Mouse (Mus musculus) gastrocnemius, adult 18-20 months (tissue): ENCODE results near the gene Nudcd3. TPM values are rescaled to one million over a fixed set of nuclear protein-coding genes. Genes with fewer than 3 reads are reported as not detected.
"Not testable (repeated sequence)": the region's sequence is repeated elsewhere in the genome, so short reads cannot be mapped to it uniquely, and the experiment has no call there.

Experiments used
- DNase-seq: peaks from one replicate; pipeline ENCODE4 v3.0.0; 2021; ENCODE audit warnings: low spot score
- total RNA-seq, 2 experiments: library from RNA; stranded (reverse); gene quantifications; 2 replicates each; pipeline ENCODE4 v1.2.3; 2021

Gene Nudcd3
- total RNA-seq, 2 experiments from 2014 or later: 65.0 to 70.0 TPM

- no peak for DNase-seq
Measured at GRCm38 (mm10) chr11:6130578-6130977, 69.6 kb downstream of the Nudcd3 start.

DNA sequence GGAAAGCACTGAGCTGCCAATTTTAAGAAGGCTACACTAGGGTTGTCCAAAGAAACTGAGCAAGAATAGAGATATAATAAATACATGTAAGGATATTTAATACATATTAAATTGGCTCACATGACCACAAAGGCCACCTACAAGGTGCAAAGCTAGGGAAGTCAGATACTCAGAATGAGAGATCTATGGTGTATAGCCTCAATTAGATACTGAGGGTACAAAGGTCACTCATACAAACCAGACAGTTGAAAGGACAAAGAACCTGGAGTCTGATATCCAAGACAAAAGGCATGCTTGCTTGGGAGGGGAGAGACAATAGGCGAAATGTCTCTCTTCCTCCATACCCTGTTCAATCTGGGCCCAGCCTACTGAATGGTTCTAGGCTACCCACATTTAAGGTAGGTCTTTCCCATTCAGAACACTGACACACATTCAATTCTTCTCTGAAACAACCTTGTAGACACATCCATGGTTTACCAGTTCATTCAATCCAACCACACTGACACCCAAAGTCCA lies 76.6 kb downstream of the Nudcd3 start:
- DNase-seq: no peak

GRCm38 (mm10) chr11:6122631-6123030 lies 77.6 kb downstream of the Nudcd3 start:
- no peak for DNase-seq

DNA sequence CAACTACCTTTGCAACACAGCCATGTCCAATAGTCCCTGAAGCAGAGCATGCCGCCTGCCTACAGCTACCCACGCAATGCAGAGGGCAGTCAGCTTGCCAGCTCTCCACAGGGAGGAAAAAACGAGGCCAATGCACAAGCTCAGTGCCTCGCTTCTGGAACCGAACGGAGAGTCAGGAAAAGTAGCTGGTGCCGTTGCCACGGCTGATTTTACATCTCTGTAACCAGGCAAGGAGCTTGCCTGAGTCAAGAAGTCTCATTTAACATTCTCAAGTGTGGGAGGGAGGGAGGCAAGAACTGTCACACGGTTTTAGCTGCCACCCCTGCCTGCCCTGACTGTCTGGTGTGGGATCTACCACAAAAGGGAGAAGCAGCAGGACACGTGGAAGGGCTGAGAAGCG lies 79.6 kb downstream of the Nudcd3 start:
- no peak for DNase-seq

DNA sequence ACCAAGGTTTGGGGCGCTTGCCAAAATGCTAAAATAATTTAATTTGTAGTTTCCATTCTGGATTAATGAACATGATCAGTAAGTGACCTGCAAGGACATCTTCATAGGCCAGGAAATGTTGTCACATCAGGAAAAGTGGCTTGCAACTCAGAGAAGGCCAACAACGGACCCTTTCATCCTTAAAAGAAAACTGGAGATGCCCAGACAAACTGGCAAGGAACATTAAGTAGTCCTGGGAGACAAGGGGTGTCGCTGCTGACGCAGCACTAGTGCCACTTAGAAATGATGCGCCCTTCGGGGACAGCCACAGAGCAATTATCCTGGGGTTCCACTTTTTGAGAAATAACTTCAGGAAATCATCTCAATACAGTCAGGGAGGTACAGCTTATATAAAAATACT lies 80.2 kb downstream of the Nudcd3 start:
- no peak for DNase-seq

GRCm38 (mm10) chr11:6119312-6119711 lies 80.9 kb downstream of the Nudcd3 start:
- no peak for DNase-seq

DNA sequence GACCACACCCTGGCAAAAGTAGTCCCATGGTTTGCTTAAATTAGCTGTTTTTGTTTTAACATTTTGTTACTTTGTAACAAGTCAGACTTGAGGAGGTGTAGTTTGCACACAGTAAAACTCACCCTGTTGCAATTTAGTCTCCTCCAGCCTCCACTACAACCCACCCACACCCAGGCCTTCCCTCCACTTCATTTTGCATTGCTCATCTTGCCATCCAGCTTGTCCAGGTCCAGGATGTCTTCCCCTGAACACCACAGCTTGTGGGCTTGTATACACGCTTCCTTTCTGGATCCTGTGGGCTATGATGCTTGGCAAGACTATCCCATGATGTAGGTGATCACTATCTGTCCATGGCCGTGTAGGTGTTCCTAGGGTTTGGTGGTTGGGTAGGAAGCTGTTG lies 82.3 kb downstream of the Nudcd3 start:
- no peak for DNase-seq

GRCm38 (mm10) chr11:6111734-6112484 lies 88.3 kb downstream of the Nudcd3 start:
- DNase-seq: no peak

DNA sequence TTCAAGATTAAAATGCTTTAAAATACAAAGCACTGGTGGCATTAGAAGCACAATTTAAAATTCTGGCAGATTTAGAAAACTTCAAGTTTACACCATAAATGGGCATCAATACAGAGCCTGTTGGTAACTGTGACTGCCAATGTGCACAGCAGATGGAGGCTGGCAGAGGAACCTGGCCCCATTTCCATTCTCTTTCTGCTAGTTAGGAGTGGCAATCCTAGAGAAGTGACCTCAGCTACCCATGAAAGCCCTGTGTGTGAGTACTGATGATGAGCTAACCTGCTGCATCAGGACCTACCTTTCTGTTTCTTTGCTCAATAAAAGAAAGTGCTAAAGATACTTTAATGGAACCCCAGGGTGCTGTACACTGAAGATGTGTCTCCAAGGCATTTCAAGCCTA lies 90.2 kb downstream of the Nudcd3 start:
- DNase-seq: no peak

- DNase-seq: no peak
Measured at GRCm38 (mm10) chr11:6108296-6108695, 91.9 kb downstream of the Nudcd3 start.

GRCm38 (mm10) chr11:6107722-6108121 lies 92.5 kb downstream of the Nudcd3 start:
- no peak for DNase-seq

GRCm38 (mm10) chr11:6104734-6105133 lies 95.5 kb downstream of the Nudcd3 start:
- no peak for DNase-seq

DNA sequence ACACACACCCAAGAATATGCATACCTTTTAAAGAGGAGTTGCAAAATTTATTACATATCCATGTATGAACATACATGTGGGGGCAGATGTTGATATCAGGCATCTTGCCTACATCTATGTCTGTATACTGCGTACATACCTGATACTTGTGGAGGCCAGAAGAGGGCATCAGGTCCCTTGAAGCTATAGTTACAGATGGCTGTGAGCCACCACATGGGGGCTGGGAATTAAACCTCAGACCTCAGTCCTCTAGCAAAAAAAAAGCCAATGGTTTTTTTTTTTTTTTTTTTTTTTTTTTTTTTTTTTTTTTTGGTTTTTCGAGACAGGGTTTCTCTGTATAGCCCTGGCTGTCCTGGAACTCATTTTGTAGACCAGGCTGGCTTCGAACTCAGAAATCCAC lies 103.6 kb downstream of the Nudcd3 start:
- not testable (repeated sequence) for DNase-seq

DNA sequence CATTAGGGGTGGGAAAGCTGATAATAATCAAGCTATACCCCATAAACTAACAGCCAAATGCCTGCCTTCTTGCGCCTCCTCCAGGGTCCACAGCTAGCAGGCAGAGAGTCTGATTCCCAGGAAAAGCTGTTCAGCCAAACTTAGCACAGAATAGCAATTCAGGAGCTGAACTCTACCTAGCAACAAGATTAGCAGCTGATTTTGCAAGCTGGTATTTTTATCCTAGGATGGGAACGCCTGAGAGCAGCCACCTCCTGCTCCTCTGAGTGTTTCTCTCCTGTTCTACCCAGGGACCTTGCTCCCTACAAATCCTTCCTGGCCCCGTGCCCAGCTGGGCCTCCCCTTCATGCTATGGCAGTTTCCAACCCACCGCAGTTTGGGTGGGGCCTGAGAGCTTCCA lies 113.2 kb downstream of the Nudcd3 start:
- no peak for DNase-seq

- no peak for DNase-seq
Measured at GRCm38 (mm10) chr11:6078737-6079136, 121.5 kb downstream of the Nudcd3 start.

DNA sequence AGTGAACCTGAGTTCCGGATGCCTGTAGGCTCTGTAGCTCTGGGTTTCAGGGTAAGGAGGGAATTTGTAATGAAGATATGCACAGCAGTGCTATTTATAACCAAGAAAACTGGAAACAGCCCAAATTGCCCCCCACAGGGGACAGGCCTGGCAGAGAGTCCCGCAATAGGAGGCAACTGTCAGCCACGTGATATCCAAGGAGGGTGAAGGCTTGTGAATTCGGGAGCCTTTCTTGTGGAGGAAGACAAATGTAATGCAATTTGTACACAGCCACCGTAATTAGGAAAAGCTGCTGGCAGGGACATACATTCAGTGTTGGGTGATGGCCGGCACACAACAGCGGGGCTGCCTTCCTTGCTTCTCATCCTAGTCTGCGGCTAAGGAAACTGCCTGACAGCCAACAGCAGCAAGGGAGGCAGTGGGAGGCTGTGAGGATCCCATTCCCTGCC lies 124.6 kb downstream of the Nudcd3 start:
- DNase-seq: no peak

GRCm38 (mm10) chr11:6068181-6068957 lies 131.8 kb downstream of the Nudcd3 start:
- no peak for DNase-seq

- DNase-seq: no peak
Measured at GRCm38 (mm10) chr11:6067160-6067559, 133.1 kb downstream of the Nudcd3 start.

DNA sequence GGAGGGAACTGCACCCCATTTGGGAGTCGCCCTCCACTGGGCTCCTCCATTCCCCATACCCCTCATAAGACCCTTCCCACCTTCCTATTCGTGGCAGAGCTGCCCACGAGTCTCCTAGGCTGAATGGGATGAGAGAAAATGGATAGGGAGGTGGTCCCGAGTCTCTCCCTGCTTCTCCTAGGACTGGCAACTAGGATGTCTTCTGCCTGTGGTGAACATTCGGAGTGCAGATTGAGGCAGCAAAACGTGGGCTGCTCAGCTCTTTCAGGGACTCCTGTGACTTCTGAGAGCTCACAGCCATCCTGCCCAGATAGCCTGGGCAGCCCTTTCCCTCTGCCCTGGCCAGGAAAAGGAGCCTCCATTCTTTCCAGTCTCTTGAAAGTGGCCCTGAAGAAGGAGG lies 134.0 kb downstream of the Nudcd3 start, which contains the start of gene Camk2b:
Camk2b (minus strand) TSS at position 187 of the 400 bp plus-strand sequence.
- DNase-seq: no peak

DNA sequence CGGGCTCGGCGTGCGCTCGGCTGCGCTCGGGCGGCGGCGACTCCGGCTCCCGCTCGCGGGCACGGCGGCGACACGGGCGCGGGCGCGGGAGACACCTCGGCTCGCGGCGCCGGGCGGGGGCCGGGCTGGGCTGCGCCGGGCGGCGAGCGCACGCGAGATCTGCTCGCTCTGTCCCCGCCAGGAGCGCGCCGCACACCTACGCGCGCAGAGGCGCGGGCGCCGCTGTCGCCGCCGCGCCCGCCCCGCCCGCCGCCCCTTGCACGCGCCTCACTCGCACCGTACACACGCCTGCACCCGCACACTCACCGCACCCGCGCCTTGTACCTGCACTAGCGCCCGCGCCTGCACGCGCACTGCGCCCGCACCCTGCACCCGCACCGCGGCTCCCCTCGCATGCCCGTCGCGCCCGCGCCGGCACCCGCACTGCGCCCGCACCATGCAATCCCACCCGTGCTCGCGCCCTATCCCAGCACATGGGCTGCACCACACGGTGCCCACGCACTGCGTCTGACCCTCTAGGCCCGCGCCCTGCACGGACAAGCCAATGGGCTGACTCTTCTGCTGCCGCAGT lies 134.6 kb downstream of the Nudcd3 start:
- no peak for DNase-seq

DNA sequence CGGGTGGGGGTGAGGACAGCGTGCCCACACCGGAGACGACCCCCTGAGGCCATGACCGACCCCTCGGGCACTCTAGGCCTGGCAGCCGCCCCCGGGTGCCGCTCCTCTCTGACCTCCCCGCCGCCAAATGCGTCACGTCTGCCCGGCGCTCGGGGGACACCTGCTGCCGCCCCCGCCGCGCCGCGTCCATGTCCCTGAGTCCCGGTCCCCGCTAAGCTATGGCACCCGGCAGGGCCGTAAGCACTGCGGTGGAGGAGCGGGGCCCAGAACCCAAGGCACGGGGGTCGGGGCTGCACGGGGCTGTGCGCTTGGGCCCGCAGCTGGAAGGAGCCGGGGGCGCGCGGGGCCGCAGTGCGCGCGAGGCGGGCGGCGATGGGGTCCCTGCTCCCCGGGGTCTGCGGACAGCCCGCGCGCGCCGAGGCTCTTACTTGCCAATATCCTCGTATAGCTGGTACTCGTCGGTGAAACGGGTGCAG lies 135.1 kb downstream of the Nudcd3 start:
- no peak for DNase-seq
